Mouse (Mus musculus) myocyte (in vitro differentiated cells): ENCODE measurements around the gene Ubtd1.

Source experiments
- CEBPB ChIP-seq: IDR thresholded peaks from 2 replicates; pipeline ENCODE4 v1.6.1; 2011; ENCODE audit warnings: mild to moderate bottlenecking, moderate library complexity; ENCODE audit not compliant: poor library complexity, insufficient read depth, severe bottlenecking
- E2F4 ChIP-seq: IDR thresholded peaks from one replicate; pipeline ENCODE4 v1.6.1; 2011; ENCODE audit warnings: mild to moderate bottlenecking, control low read depth, moderate library complexity; ENCODE audit not compliant: insufficient read depth
- MAX ChIP-seq: IDR thresholded peaks from one replicate; pipeline ENCODE4 v1.6.1; 2011; ENCODE audit warnings: low read depth, mild to moderate bottlenecking, control low read depth
- MYOD1 ChIP-seq, 3 experiments: IDR thresholded peaks; one replicate each; pipeline ENCODE4 v1.6.1; 2011; ENCODE audit warnings: control low read depth in 2 of 3, low read depth in 2 of 3, mild to moderate bottlenecking in 2 of 3, moderate library complexity in 1 of 3; ENCODE audit not compliant: insufficient read length in 2 of 3, control insufficient read depth in 1 of 3
- POLR2A ChIP-seq: IDR thresholded peaks from one replicate; pipeline ENCODE4 v1.6.1; 2011; ENCODE audit warnings: low read depth, mild to moderate bottlenecking, control low read depth, moderate library complexity; ENCODE audit not compliant: insufficient read length
- POLR2AphosphoS2 ChIP-seq: IDR thresholded peaks from one replicate; pipeline ENCODE4 v1.6.1; 2011; ENCODE audit warnings: low read depth, control low read depth; ENCODE audit not compliant: insufficient read length
- REST ChIP-seq: IDR thresholded peaks from one replicate; pipeline ENCODE4 v1.6.1; 2011; ENCODE audit warnings: mild to moderate bottlenecking, control low read depth, moderate library complexity; ENCODE audit not compliant: insufficient read depth, insufficient read length
- SRF ChIP-seq: IDR thresholded peaks from one replicate; pipeline ENCODE4 v1.6.1; 2011; ENCODE audit warnings: low read depth; ENCODE audit not compliant: control insufficient read depth, insufficient read length
- TCF12 ChIP-seq: IDR thresholded peaks from one replicate; pipeline ENCODE4 v1.6.1; 2011; ENCODE audit warnings: mild to moderate bottlenecking, control low read depth; ENCODE audit not compliant: poor library complexity, insufficient read depth, severe bottlenecking
- TCF3 ChIP-seq: IDR thresholded peaks from one replicate; pipeline ENCODE4 v1.6.1; 2011; ENCODE audit warnings: low read depth, control low read depth; ENCODE audit not compliant: insufficient read length
- USF1 ChIP-seq: IDR thresholded peaks from one replicate; pipeline ENCODE4 v1.6.1; 2011; ENCODE audit warnings: low read depth, mild to moderate bottlenecking, control low read depth, moderate library complexity

DNA sequence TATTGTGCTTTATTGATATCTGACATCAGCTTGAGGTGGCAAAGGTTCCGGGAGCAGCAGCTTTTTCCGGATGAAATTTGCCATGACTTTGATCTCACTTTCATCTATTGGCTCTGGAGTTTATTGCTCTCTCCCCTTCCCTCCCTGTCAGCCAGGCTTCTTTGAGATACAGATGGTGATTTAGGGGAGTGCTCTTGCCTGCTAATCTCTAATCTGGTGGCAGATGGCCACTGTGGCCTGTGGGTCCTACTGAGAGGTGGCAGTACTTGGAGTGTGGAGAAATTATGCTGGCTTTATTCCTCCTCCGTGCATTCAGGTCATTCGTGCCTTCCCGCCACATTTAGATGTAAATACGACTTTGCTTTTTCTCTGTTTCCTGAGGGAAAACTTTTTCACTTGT lies 47.4 kb upstream of the Ubtd1 start:
- TF ChIP-seq POLR2A (no peak), MAX (no peak), TCF12 (no peak), SRF (no peak), USF1 (no peak), TCF3 (no peak), E2F4 (no peak), MYOD1 (IDR thresholded peaks at IDR 0.05; ENCODE audit: control insufficient read depth in 1 of 3, insufficient read length in 2 of 3, low read depth in 2 of 3) (no peak), REST (no peak), POLR2AphosphoS2 (no peak), CEBPB (no peak)
